Mouse (Mus musculus) G1E (cell line): ENCODE data around the gene Gm45837.

Experiments
- CTCF ChIP-seq: IDR thresholded peaks from 2 replicates; pipeline ENCODE4 v1.5.1; 2012; ENCODE audit warnings: low read depth, low read length, inconsistent platforms, mixed read lengths
- GATA1 ChIP-seq: IDR thresholded peaks from 2 replicates; pipeline ENCODE4 v1.6.1; 2012; ENCODE audit warnings: borderline replicate concordance, low read length, inconsistent platforms, mixed read lengths
- GATA2 ChIP-seq: IDR thresholded peaks from 2 replicates; pipeline ENCODE4 v1.6.1; 2012; ENCODE audit warnings: low read depth, low read length, inconsistent platforms, borderline replicate concordance
- TAL1 ChIP-seq: conservative IDR thresholded peaks from 2 replicates; pipeline ENCODE4 v1.6.1; 2012; ENCODE audit warnings: low read depth, low read length, inconsistent platforms, mixed read lengths

DNA sequence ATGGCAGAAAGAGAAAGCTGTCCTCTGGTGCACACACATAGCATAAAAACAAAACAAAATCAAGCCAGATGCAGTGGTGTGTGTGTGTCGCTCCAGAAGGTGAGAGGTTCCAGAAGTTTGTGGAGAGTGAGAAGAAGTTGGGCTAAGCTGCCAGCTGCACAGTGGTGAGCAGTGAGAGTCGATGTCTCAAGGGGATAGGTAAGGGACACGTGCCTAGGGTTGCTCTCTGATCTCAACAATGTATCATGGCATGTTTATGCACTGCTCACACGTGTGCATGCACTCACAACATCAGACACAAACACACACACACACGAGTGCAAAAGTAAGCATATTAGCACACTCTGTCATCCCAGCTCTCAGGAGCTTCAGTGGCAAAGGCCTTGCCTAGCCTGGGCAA, 46.8 kb upstream of the Gm45837 start:
- TF ChIP-seq GATA1 = no peak
- TF ChIP-seq CTCF = no peak
- no peak for TF ChIP-seq TAL1
- no peak for TF ChIP-seq GATA2
